Mouse (Mus musculus) gastrocnemius, adult 18-20 months (tissue): ENCODE data around the gene Shisa4. TPM values are rescaled to one million over a fixed set of nuclear protein-coding genes. Genes with fewer than 3 reads are reported as not detected.
A peak's percentile ranks its signal among the peaks of the same experiment; 100 is the strongest.

Experiments
- DNase-seq: peaks from one replicate; pipeline ENCODE4 v3.0.0; 2021; ENCODE audit warnings: low spot score
- total RNA-seq, 2 experiments: library from RNA; stranded (reverse); gene quantifications; 2 replicates each; pipeline ENCODE4 v1.2.3; 2021

Shisa4 gene
- total RNA-seq, 2 experiments from 2014 or later = 161 to 171 TPM

GRCm38 (mm10) chr1:135367595-135367994, 7.4 kb downstream of the Shisa4 start:
- DNase-seq = no peak

GRCm38 (mm10) chr1:135367005-135367404, 8.0 kb downstream of the Shisa4 start:
- DNase-seq = peak; percentile 52

- DNase-seq = no peak
Observed at GRCm38 (mm10) chr1:135366380-135366779, 8.7 kb downstream of the Shisa4 start.

GRCm38 (mm10) chr1:135363446-135363845, 11.6 kb downstream of the Shisa4 start:
- DNase-seq = no peak

GRCm38 (mm10) chr1:135362115-135362514, 12.9 kb downstream of the Shisa4 start:
- no peak for DNase-seq

- DNase-seq = no peak
Observed at GRCm38 (mm10) chr1:135361491-135361890, 13.5 kb downstream of the Shisa4 start.

- no peak for DNase-seq
Observed at GRCm38 (mm10) chr1:135359071-135359470, 16.0 kb downstream of the Shisa4 start.

- peak; percentile 68 for DNase-seq
Observed at GRCm38 (mm10) chr1:135351953-135352352, 23.1 kb downstream of the Shisa4 start.

GRCm38 (mm10) chr1:135347498-135348169, 27.4 kb downstream of the Shisa4 start:
- peak; percentile 42 for DNase-seq

GRCm38 (mm10) chr1:135346891-135347290, 28.1 kb downstream of the Shisa4 start:
- no peak for DNase-seq

GRCm38 (mm10) chr1:135344026-135344425, 31.0 kb downstream of the Shisa4 start:
- DNase-seq = no peak

GRCm38 (mm10) chr1:135341947-135342346, 33.1 kb downstream of the Shisa4 start:
- DNase-seq = peak; percentile 26

GRCm38 (mm10) chr1:135330578-135330977, 44.5 kb downstream of the Shisa4 start:
- DNase-seq = no peak

- DNase-seq = no peak
Observed at GRCm38 (mm10) chr1:135328368-135328767, 46.7 kb downstream of the Shisa4 start.

GRCm38 (mm10) chr1:135325934-135326333, 49.1 kb downstream of the Shisa4 start:
- no peak for DNase-seq

GRCm38 (mm10) chr1:135324571-135324970, 50.5 kb downstream of the Shisa4 start, which contains the start of gene Lmod1:
TSS of gene Lmod1 (plus strand) at chr1:135324807.
- DNase-seq = peak; percentile 48

GRCm38 (mm10) chr1:135323367-135323901, 51.6 kb downstream of the Shisa4 start:
- DNase-seq = peak; percentile 57

Other genes starting within 250 kb of the Shisa4 start
- under 1 TPM; 0.07 to 0.14 TPM for gene Ptpn7, start 242.5 kb downstream of the Shisa4 start, total RNA-seq
- gene Arl8a, start 228.4 kb downstream of the Shisa4 start, total RNA-seq = 10 to 100 TPM; 17.4 to 22.5 TPM
- under 1 TPM; 0.46 to 0.55 TPM for gene Gpr37l1, start 207.6 kb downstream of the Shisa4 start, total RNA-seq
- gene Elf3, start 116.7 kb downstream of the Shisa4 start, total RNA-seq = under 1 TPM; 0.59 to 0.62 TPM
- gene Rnpep, start 91.2 kb downstream of the Shisa4 start, total RNA-seq = 10 to 100 TPM; 11.6 to 12.1 TPM
- 100 to 1,000 TPM; 279 to 302 TPM for gene Timm17a, start 61.5 kb downstream of the Shisa4 start, total RNA-seq
- 10 to 100 TPM in 1 of 2 experiments, 1 to 10 TPM in 1; 6.0 to 10.8 TPM for gene Lmod1, start 50.4 kb downstream of the Shisa4 start, total RNA-seq
- gene Ipo9, start 55.3 kb upstream of the Shisa4 start, total RNA-seq = 10 to 100 TPM; 20.5 to 26.2 TPM
- 10 to 100 TPM in 1 of 2 experiments, 1 to 10 TPM in 1; 8.4 to 11.4 TPM for gene Nav1, start 232.1 kb upstream of the Shisa4 start, total RNA-seq